Mouse (Mus musculus): Measurements from ENCODE around the gene Slc27a3. TPM values are rescaled to one million over a fixed set of nuclear protein-coding genes. Genes with fewer than 3 reads are reported as not detected.
A peak's percentile ranks its signal among the peaks of the same experiment; 100 is the strongest.

Gene Slc27a3
- total RNA-seq, 2 experiments from 2014 or later, result 0.68 TPM; not detected in 1

- ATAC-seq (replicated peaks; ENCODE audit: low FRiP score, poor library complexity, severe bottlenecking), result no peak
These were observed 2.9 kb upstream of the Slc27a3 start for GRCm38 (mm10) chr3:90392661-90393060.

GRCm38 (mm10) chr3:90391941-90392340 lies 2.2 kb upstream of the Slc27a3 start:
- ATAC-seq (replicated peaks; ENCODE audit: low FRiP score, poor library complexity, severe bottlenecking), result no peak

DNA sequence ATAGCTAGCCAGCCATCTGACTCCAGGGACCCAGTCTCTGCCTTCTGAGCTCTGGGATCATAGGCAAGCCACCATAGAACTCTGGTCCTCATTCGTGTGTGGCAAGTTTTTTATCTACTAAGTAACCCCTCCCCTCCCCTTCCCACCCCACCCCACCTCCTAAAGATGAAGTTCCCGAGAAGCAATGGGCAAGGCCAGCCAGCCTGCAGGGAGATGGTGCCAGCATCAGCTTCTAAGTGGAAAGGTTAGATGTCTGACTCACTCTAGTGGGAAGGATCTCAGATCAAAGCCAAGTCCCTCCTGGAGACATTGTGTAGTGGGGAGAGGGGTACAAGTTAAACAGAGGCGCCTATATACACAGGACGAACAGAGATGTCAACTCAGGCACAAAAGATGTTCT lies 1.3 kb upstream of the Slc27a3 start:
- ATAC-seq (replicated peaks; ENCODE audit: low FRiP score, poor library complexity, severe bottlenecking), result no peak

DNA sequence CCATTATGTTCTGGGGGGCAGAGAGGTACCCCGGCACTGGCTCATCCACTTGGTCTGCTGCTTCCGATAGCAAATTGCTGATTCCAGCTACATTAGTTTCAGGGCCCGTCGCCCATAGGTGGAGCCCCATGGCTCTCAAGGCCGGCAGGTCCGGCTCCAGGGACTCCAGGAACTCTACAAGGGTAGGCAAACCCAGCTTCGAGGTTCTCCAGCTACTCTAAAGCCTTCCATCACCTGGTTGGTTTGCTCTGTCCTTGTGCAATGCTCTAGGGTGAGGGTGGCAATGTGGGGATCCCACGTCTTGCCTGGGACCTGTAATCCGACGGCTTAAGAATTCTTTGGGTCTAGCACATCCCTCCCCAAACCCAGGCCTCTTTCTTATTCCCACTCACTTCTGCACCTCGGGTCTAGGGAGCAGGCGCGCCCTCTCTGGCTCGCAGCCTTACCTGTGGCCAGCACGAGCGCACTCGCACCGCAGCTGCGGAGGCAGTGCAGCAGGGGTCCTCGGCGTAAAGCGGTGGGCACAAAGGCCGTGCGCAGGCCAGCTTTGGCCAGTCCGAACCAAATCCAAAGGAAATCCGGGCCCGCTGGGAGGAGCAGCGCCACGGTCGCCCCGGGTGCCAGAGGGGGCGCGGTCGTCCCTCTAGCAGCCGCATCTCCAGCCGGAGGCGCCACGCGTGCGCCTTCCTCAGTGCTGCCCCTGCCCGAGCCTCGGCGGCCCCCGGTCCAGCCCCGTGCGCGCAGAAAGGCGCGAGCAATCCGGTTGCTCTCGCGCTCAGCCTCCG lies 820 bp downstream of the Slc27a3 start:
- ATAC-seq (replicated peaks; ENCODE audit: low FRiP score, poor library complexity, severe bottlenecking), result no peak

GRCm38 (mm10) chr3:90388192-90388591 lies 1.5 kb downstream of the Slc27a3 start:
- no peak for ATAC-seq (replicated peaks; ENCODE audit: low FRiP score, poor library complexity, severe bottlenecking)

GRCm38 (mm10) chr3:90387483-90387882 lies 2.3 kb downstream of the Slc27a3 start:
- ATAC-seq (replicated peaks; ENCODE audit: low FRiP score, poor library complexity, severe bottlenecking), result no peak

- 0 out of 2 replicates have a peak, but pooled peaks have one; percentile 10 for ATAC-seq (replicated peaks; ENCODE audit: low FRiP score, poor library complexity, severe bottlenecking)
These were observed 2.9 kb downstream of the Slc27a3 start for GRCm38 (mm10) chr3:90386817-90387216.

DNA sequence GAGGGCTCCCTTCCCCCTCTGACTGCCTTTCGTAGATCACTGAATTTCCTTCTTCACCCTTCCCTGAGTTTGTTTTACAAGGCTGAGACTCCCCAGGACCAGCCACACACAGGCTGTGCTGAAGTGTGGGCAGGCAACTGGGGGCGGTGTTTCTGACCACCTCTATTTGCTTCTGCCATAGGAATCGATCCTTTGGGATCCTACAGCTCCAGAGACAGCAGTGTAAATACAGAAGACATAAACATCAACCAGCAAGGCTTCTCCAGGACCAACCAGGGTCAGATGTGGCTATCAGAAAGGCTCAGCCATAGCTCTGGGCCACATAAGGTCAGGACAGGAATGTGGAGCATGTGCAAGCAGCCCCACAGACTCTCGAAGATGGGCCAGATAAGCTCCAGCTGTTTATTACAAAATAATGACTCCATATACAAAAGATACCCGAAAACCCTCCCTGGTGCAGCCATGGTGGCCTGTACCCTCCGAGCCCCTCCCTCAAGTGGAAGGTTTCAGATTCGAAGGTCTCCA lies 4.8 kb downstream of the Slc27a3 start:
- ATAC-seq (replicated peaks; ENCODE audit: low FRiP score, poor library complexity, severe bottlenecking), result no peak

- no peak for ATAC-seq (replicated peaks; ENCODE audit: low FRiP score, poor library complexity, severe bottlenecking)
These were observed 6.0 kb downstream of the Slc27a3 start for GRCm38 (mm10) chr3:90383690-90384089.

DNA sequence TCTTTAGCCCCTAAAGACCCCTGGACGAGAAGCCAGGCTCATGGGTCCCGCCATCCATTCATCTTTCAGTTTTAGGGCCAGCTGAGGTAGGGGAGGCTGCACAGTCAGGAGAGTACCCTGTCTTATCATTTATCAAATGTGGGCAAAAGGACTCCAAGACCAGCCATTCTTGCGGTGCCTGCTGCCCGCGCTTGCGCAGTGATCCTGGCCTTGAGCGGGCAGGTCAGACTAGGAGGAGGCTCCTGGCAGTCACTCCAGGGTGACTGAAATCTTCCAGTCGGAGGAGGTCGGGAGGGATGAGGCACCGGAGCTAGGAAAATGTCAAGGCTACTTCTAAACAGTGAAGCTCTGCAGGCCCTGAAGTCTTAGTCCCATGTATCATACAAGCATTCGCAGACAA lies 8.0 kb downstream of the Slc27a3 start:
- no peak for ATAC-seq (replicated peaks; ENCODE audit: low FRiP score, poor library complexity, severe bottlenecking)

DNA sequence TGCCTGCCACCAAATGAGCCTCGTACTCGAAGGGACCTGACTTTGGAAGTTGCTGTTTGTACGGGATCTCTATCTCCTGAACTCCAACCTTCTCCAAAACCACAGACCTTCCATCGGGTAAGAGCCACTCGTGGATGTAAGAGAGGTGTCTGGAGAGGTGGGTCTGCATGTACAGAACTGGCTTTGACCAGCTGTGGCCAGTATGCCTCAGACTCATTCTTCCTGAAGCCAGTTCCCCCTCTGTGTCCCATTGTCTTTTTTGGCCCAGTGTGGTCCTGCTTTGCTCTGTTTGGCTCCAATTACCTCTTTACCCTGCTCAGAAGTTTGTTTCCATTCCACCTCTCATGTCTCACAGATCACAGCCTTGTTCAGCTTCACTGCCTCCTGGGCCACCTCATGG lies 11.2 kb downstream of the Slc27a3 start:
- ATAC-seq (replicated peaks; ENCODE audit: low FRiP score, poor library complexity, severe bottlenecking), result no peak

DNA sequence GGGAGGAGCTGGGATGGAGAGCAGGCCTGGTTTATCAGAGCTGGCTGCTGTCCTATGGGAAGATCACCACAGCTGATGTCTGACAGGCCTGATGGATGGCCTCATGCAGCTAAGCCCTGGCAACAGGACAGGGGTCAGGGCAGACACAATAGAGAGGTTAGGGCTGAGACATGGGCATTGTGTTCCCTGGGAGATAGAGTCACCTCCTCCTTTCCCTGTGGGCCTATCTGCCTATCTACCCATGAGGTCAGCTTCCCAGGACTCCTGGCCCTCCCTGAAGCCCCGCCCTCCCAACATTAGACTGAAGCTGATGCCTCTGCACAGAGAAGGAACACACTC lies 13.5 kb downstream of the Slc27a3 start:
- no peak for ATAC-seq (replicated peaks; ENCODE audit: low FRiP score, poor library complexity, severe bottlenecking)

GRCm38 (mm10) chr3:90375562-90376246 lies 14.0 kb downstream of the Slc27a3 start:
- no peak for ATAC-seq (replicated peaks; ENCODE audit: low FRiP score, poor library complexity, severe bottlenecking)

DNA sequence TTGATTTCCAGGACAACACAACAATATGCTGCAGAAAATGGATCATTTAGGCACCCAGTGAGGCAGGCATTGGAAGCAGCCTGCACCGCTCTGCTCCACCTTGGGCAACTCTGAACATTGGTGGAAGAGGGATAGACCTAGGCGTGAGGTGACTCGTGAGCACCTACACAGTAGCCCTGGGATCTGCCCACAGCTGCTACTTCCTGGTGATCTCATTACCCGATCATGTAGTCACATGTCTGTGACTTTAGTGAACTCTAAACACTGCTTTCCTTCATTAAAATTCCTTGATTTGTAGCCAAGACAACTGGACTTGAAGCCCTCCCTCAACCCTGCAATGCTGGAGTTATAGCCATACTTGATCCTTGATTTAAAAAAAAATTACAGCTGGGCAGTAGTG lies 15.4 kb downstream of the Slc27a3 start:
- no peak for ATAC-seq (replicated peaks; ENCODE audit: low FRiP score, poor library complexity, severe bottlenecking)

DNA sequence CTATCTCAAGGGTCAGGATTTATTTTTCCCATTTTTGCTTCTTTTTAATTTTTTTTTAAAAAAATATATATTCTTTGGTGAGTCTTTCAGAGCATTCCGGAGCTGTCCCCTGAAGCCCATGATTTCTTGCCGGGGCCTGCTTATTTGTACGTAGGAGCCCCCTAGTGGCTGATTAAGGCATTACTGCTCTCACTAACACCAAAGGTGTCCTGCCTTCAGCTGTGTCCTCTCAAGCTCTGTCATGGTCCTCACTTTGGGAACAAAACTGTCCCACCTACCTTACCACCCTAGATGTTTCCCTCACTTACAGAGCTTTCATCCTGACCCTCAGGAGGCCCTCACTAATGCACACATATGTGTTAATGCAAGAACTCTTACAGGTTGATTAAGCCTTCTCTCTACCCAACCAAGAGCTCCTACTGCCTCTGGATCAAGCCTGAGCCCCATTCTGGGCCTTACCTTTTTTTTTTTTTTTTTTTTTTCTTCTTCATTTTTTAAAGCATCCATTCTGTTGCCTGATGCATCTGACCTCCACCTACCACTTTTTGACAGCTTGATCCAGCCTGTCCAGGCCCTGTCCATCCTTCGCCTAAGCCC lies 16.2 kb downstream of the Slc27a3 start:
- peak; percentile 79 for ATAC-seq (replicated peaks; ENCODE audit: low FRiP score, poor library complexity, severe bottlenecking)

- no peak for ATAC-seq (replicated peaks; ENCODE audit: low FRiP score, poor library complexity, severe bottlenecking)
These were observed 16.9 kb downstream of the Slc27a3 start for GRCm38 (mm10) chr3:90372817-90373216.

GRCm38 (mm10) chr3:90371857-90372256 lies 17.9 kb downstream of the Slc27a3 start:
- ATAC-seq (replicated peaks; ENCODE audit: low FRiP score, poor library complexity, severe bottlenecking), result no peak

GRCm38 (mm10) chr3:90369041-90369440 lies 20.7 kb downstream of the Slc27a3 start:
- ATAC-seq (replicated peaks; ENCODE audit: low FRiP score, poor library complexity, severe bottlenecking), result no peak

- no peak for ATAC-seq (replicated peaks; ENCODE audit: low FRiP score, poor library complexity, severe bottlenecking)
These were observed 22.6 kb downstream of the Slc27a3 start for GRCm38 (mm10) chr3:90367001-90367632.

GRCm38 (mm10) chr3:90362346-90362745 lies 27.4 kb downstream of the Slc27a3 start:
- no peak for ATAC-seq (replicated peaks; ENCODE audit: low FRiP score, poor library complexity, severe bottlenecking)

All from erythroblast, adult 5-6 weeks (primary cell).